Mouse (Mus musculus) forebrain, embryonic 16.5 days (tissue): ENCODE measurements at regions not wholly inside any gene's neighbourhood (a gene's known extent, or its start where the extent isn't known, plus 50 kb on each side); places are given as distances from the start of the nearest gene placed in this dataset.

Experiments used
- ATAC-seq: fragments of 200-750 bp; cut with Nextera tagmentation; 2 replicates; pipeline ENCODE4 v1.8.0; 2017; ENCODE audit warnings: mild to moderate bottlenecking, moderate library complexity
- H3K27ac ChIP-seq: fragments of 300-500 bp; sonication (generic); 2 replicates; pipeline ENCODE4 v1.5.1; 2014; ENCODE audit warnings: low read length, control low read depth
- H3K27me3 ChIP-seq: fragments of 300-500 bp; sonication (generic); replicated peaks from 2 replicates; pipeline ENCODE4 v1.6.1; 2014; ENCODE audit warnings: low read length; ENCODE audit not compliant: control insufficient read depth, insufficient read depth
- H3K36me3 ChIP-seq: fragments of 300-500 bp; sonication (generic); 2 replicates; pipeline ENCODE4 v1.6.1; 2014; ENCODE audit not compliant: control insufficient read depth, insufficient read depth
- H3K4me1 ChIP-seq: fragments of 300-500 bp; sonication (generic); replicated peaks from 2 replicates; pipeline ENCODE4 v1.6.1; 2014; ENCODE audit warnings: low read length; ENCODE audit not compliant: control insufficient read depth, insufficient read depth
- H3K4me2 ChIP-seq: fragments of 300-500 bp; sonication (generic); 2 replicates; pipeline ENCODE4 v1.6.1; 2014; ENCODE audit warnings: mild to moderate bottlenecking, low read length, control low read depth
- H3K4me3 ChIP-seq: fragments of 300-500 bp; sonication (generic); replicated peaks from 2 replicates; pipeline ENCODE4 v1.5.1; 2014; ENCODE audit warnings: mild to moderate bottlenecking, low read length, control low read depth
- H3K9ac ChIP-seq: fragments of 300-500 bp; sonication (generic); replicated peaks from 2 replicates; pipeline ENCODE4 v1.6.1; 2014; ENCODE audit warnings: low read depth, low read length, control low read depth
- H3K9me3 ChIP-seq: fragments of 300-500 bp; sonication (generic); 2 replicates; pipeline ENCODE4 v1.6.1; 2016; ENCODE audit warnings: low read length; ENCODE audit not compliant: control insufficient read depth
- WGBS: fragments of 180-500 bp; shearing (Covaris S2); extraction: QIAGEN DNeasy Blood & Tissue Kit; methylation state at CpG from one replicate; pipeline ENCODE4 v1.1.7; 2014; 5-methylcytosine and 5-hydroxymethylcytosine counted together

GRCm38 (mm10) chr4:106002516-106002915, 212.8 kb downstream of the Gm12728 start:
- 90% methylated on average over 3 of the region's 3 CpGs for WGBS
- Histone ChIP-seq H3K4me2 (no peak overlapping the region), H3K4me1 (peaks cover 2% of the 10 kb centered on the region; the same call in 1 of the 2 replicates), H3K9ac (no peak overlapping the region), H3K4me3 (no peak overlapping the region), H3K36me3 (no peaks in the 10 kb centered on the region), H3K9me3 (no peaks in the 10 kb centered on the region; the same call in 1 of the 2 replicates), H3K27me3 (no peaks in the 10 kb centered on the region), H3K27ac (no peak overlapping the region)
- ATAC-seq, result no peak

GRCm38 (mm10) chr4:106005936-106006335, 216.3 kb downstream of the Gm12728 start:
- 93% methylated on average over 5 of the region's 5 CpGs for WGBS
- ATAC-seq, result no peak
- Histone ChIP-seq H3K36me3 (no peaks in the 10 kb centered on the region), H3K9ac (no peak overlapping the region), H3K4me2 (no peak overlapping the region), H3K27me3 (no peaks in the 10 kb centered on the region), H3K27ac (no peak overlapping the region), H3K4me1 (peaks cover 8% of the 10 kb centered on the region), H3K9me3 (no peaks in the 10 kb centered on the region; the same call in 1 of the 2 replicates), H3K4me3 (no peak overlapping the region)

- Histone ChIP-seq H3K36me3 (no peaks in the 10 kb centered on the region), H3K27me3 (no peaks in the 10 kb centered on the region), H3K27ac (peak overlapping the region; percentile 49; the same call in 1 of the 2 replicates), H3K9ac (no peak overlapping the region), H3K4me3 (no peak overlapping the region), H3K4me2 (no peak overlapping the region), H3K4me1 (peaks cover 8% of the 10 kb centered on the region), H3K9me3 (no peaks in the 10 kb centered on the region; the same call in 1 of the 2 replicates)
- WGBS, result 56% methylated on average over 8 of the region's 8 CpGs
- peak; percentile 49 for ATAC-seq
Observed at GRCm38 (mm10) chr4:106007334-106008190, 217.9 kb downstream of the Gm12728 start.

- no peak overlapping the region for H3K4me3 ChIP-seq
- H3K27me3 ChIP-seq, result no peaks in the 10 kb centered on the region
- H3K4me1 ChIP-seq, result peaks cover 5% of the 10 kb centered on the region; the same call in 1 of the 2 replicates
- H3K9ac ChIP-seq, result no peak overlapping the region
- no peaks in the 10 kb centered on the region for H3K9me3 ChIP-seq
- 88% methylated on average over 6 of the region's 6 CpGs for WGBS
- no peak for ATAC-seq
- H3K4me2 ChIP-seq, result no peak overlapping the region
- no peaks in the 10 kb centered on the region for H3K36me3 ChIP-seq
- no peak overlapping the region for H3K27ac ChIP-seq
Observed at GRCm38 (mm10) chr4:106017065-106017646, 227.5 kb downstream of the Gm12728 start.

GRCm38 (mm10) chr4:106018936-106019335, 229.3 kb downstream of the Gm12728 start:
- ATAC-seq, result no peak
- Histone ChIP-seq H3K9ac (no peak overlapping the region), H3K9me3 (no peaks in the 10 kb centered on the region), H3K27me3 (no peaks in the 10 kb centered on the region), H3K27ac (no peak overlapping the region), H3K4me2 (no peak overlapping the region), H3K4me3 (no peak overlapping the region), H3K4me1 (peaks cover 5% of the 10 kb centered on the region; the same call in 1 of the 2 replicates), H3K36me3 (no peaks in the 10 kb centered on the region)
- whole genome bisulfite sequencing, result 78% methylated on average over 4 of the region's 4 CpGs

- WGBS, result 52% methylated on average over 4 of the region's 4 CpGs
- H3K36me3 ChIP-seq, result no peaks in the 10 kb centered on the region
- ATAC-seq, result no peak
Observed at GRCm38 (mm10) chr4:106020338-106020737, 230.7 kb downstream of the Gm12728 start.

GRCm38 (mm10) chr4:106024591-106024990, 234.9 kb downstream of the Gm12728 start:
- Histone ChIP-seq H3K9ac (no peak overlapping the region), H3K27ac (no peak overlapping the region), H3K9me3 (no peaks in the 10 kb centered on the region), H3K4me3 (no peak overlapping the region), H3K36me3 (no peaks in the 10 kb centered on the region), H3K4me2 (no peak overlapping the region), H3K27me3 (no peaks in the 10 kb centered on the region), H3K4me1 (peaks cover 12% of the 10 kb centered on the region; the same call in 1 of the 2 replicates)
- WGBS, result 75% methylated on average over 1 of the region's 1 CpGs
- ATAC-seq, result no peak

More at GRCm38 (mm10) chr4:106020338-106020737, 230.7 kb downstream of the Gm12728 start:
- no peak overlapping the region for H3K4me2 ChIP-seq
- no peak overlapping the region for H3K27ac ChIP-seq
- no peaks in the 10 kb centered on the region for H3K27me3 ChIP-seq
- no peak overlapping the region for H3K9ac ChIP-seq
- peaks cover 5% of the 10 kb centered on the region; the same call in 1 of the 2 replicates for H3K4me1 ChIP-seq
- no peaks in the 10 kb centered on the region for H3K9me3 ChIP-seq
- H3K4me3 ChIP-seq, result no peak overlapping the region

GRCm38 (mm10) chr4:106025966-106026637, 236.4 kb downstream of the Gm12728 start:
- Histone ChIP-seq H3K4me1 (peaks cover 7% of the 10 kb centered on the region; the same call in 1 of the 2 replicates), H3K27me3 (no peaks in the 10 kb centered on the region), H3K4me3 (no peak overlapping the region), H3K9ac (no peak overlapping the region), H3K4me2 (no peak overlapping the region), H3K36me3 (no peaks in the 10 kb centered on the region), H3K27ac (no peak overlapping the region), H3K9me3 (no peaks in the 10 kb centered on the region)
- 61% methylated on average over 15 of the region's 15 CpGs for WGBS
- no peak for ATAC-seq

GRCm38 (mm10) chr4:106040376-106040775, 250.7 kb downstream of the Gm12728 start:
- Histone ChIP-seq H3K27ac (no peak overlapping the region), H3K4me2 (no peak overlapping the region), H3K9ac (no peak overlapping the region), H3K36me3 (no peaks in the 10 kb centered on the region), H3K4me1 (no peaks in the 10 kb centered on the region), H3K9me3 (no peaks in the 10 kb centered on the region), H3K4me3 (no peak overlapping the region), H3K27me3 (no peaks in the 10 kb centered on the region)
- ATAC-seq, result no peak
- WGBS, result 7% methylated on average over 7 of the region's 7 CpGs
